8 mouse cellular contexts compared by ENCODE assay signal in genomic region chr13:49172971-49173596, GRCm38 (mm10). TPM values are rescaled to one million over a fixed set of nuclear protein-coding genes. Genes with fewer than 3 reads are reported as not detected.
DNase-seq lines count a peak whose midpoint lies in the region; ATAC-seq and TF ChIP-seq lines count a peak whose summit lies in the region.

No protein-coding gene starts in this region.

- no peaks in the 10 kb centered on the region for H3K27me3 ChIP-seq in C2C12 (ENCODE audit: control insufficient read depth, insufficient read depth, insufficient read length)
- H3K27me3 ChIP-seq in embryonic facial prominence, embryonic 15.5 days: no peaks in the 10 kb centered on the region
- H3K27me3 ChIP-seq in heart, embryonic 10.5 days (ENCODE audit: insufficient read depth, poor library complexity, severe bottlenecking): peaks cover 23% of the 10 kb centered on the region; the same call in 1 of the 2 replicates
- H3K27me3 ChIP-seq in kidney, embryonic 14.5 days (ENCODE audit: control insufficient read depth, insufficient read depth, low read length): no peaks in the 10 kb centered on the region

- no peak overlapping the region for H3K27ac ChIP-seq in bone marrow, adult 2 months (ENCODE audit: control insufficient read depth, insufficient read depth, low read depth, low read length, poor library complexity)
- no peak overlapping the region for H3K27ac ChIP-seq in embryonic facial prominence, embryonic 15.5 days (replicated peaks)
- no peak overlapping the region for H3K27ac ChIP-seq in heart, embryonic 10.5 days
- no peak overlapping the region for H3K27ac ChIP-seq in kidney, embryonic 14.5 days (ENCODE audit: low read depth, low read length)

- H3K4me2 ChIP-seq in embryonic facial prominence, embryonic 15.5 days (replicated peaks): no peak overlapping the region
- H3K4me2 ChIP-seq in kidney, embryonic 14.5 days (replicated peaks; ENCODE audit: low read depth, low read length): no peak overlapping the region

- TF ChIP-seq POLR2A in bone marrow, adult 2 months (IDR thresholded peaks at IDR 0.05; ENCODE audit: borderline replicate concordance, control insufficient read depth, low read depth, low read length): no peak

- DNase-seq in heart, embryonic 10.5 days (ENCODE audit: low spot score): peak; percentile 90
- DNase-seq in liver: peak; percentile 84
- peak; percentile 68 to 79 for DNase-seq in monocyte, adult 2 months (ENCODE audit: low read depth in 1 of 2, low spot score in 2 of 2)
- peak; percentile 60 to 73 for DNase-seq in spleen, postnatal 14 days (ENCODE audit: low spot score in 2 of 2)

- peak; percentile 73 for ATAC-seq in embryonic facial prominence, embryonic 15.5 days (ENCODE audit: insufficient number of reproducible peaks, low FRiP score, low TSS enrichment, low read depth)
- peak; percentile 73 for ATAC-seq in kidney, embryonic 14.5 days (ENCODE audit: low FRiP score, low TSS enrichment)

- TF ChIP-seq CTCF in C2C12 (IDR thresholded peaks at IDR 0.05; ENCODE audit: control insufficient read depth, insufficient read depth, insufficient read length): peak; percentile 87
- TF ChIP-seq CTCF in bone marrow, adult 2 months (IDR thresholded peaks at IDR 0.05; ENCODE audit: control insufficient read depth, insufficient read depth, low read length): peak; percentile 90

- no peaks in the 10 kb centered on the region for H3K79me3 ChIP-seq in C2C12 (ENCODE audit: low read depth)

- no peaks in the 10 kb centered on the region for H3K4me1 ChIP-seq in bone marrow, adult 2 months (ENCODE audit: control insufficient read depth, insufficient read depth, low read length)
- peaks cover 4% of the 10 kb centered on the region; the same call in 1 of the 2 replicates for H3K4me1 ChIP-seq in embryonic facial prominence, embryonic 15.5 days
- peaks cover 10% of the 10 kb centered on the region; the same call in 1 of the 2 replicates for H3K4me1 ChIP-seq in heart, embryonic 10.5 days
- no peaks in the 10 kb centered on the region for H3K4me1 ChIP-seq in kidney, embryonic 14.5 days (ENCODE audit: control insufficient read depth, insufficient read depth, low read length)

- 5% methylated on average over 12 of the region's 12 CpGs for WGBS in bone marrow, adult 2 months
- WGBS in embryonic facial prominence, embryonic 15.5 days: 7% methylated on average over 12 of the region's 12 CpGs
- 5% methylated on average over 12 of the region's 12 CpGs for whole genome bisulfite sequencing in heart, embryonic 10.5 days
- WGBS in kidney, embryonic 14.5 days: 6% methylated on average over 12 of the region's 12 CpGs

- H3K79me2 ChIP-seq in C2C12 (ENCODE audit: control insufficient read depth, insufficient read depth): no peaks in the 10 kb centered on the region

- H3K9ac ChIP-seq in embryonic facial prominence, embryonic 15.5 days: no peak overlapping the region
- no peak overlapping the region for H3K9ac ChIP-seq in kidney, embryonic 14.5 days (ENCODE audit: low read depth, low read length)

- H3ac ChIP-seq in C2C12 (ENCODE audit: control insufficient read depth, insufficient read length, low read depth): no peak overlapping the region

- no peaks in the 10 kb centered on the region for H3K36me3 ChIP-seq in C2C12 (ENCODE audit: control insufficient read depth, insufficient read depth)
- no peaks in the 10 kb centered on the region for H3K36me3 ChIP-seq in embryonic facial prominence, embryonic 15.5 days
- H3K36me3 ChIP-seq in heart, embryonic 10.5 days: no peaks in the 10 kb centered on the region
- H3K36me3 ChIP-seq in kidney, embryonic 14.5 days (ENCODE audit: control insufficient read depth, insufficient read depth, low read length): no peaks in the 10 kb centered on the region

- H3K9me3 ChIP-seq in embryonic facial prominence, embryonic 15.5 days (replicated peaks): no peaks in the 10 kb centered on the region
- H3K9me3 ChIP-seq in heart, embryonic 10.5 days: no peaks in the 10 kb centered on the region
- no peaks in the 10 kb centered on the region for H3K9me3 ChIP-seq in kidney, embryonic 14.5 days (ENCODE audit: control insufficient read depth, low read length)

- H3K4me3 ChIP-seq in C2C12 (ENCODE audit: insufficient read depth, poor library complexity, severe bottlenecking): no peak overlapping the region
- H3K4me3 ChIP-seq in bone marrow, adult 2 months (replicated peaks; ENCODE audit: control insufficient read depth, low read depth, low read length): no peak overlapping the region
- no peak overlapping the region for H3K4me3 ChIP-seq in embryonic facial prominence, embryonic 15.5 days (replicated peaks)
- H3K4me3 ChIP-seq in heart, embryonic 10.5 days: no peak overlapping the region
- H3K4me3 ChIP-seq in kidney, embryonic 14.5 days (ENCODE audit: low read length): no peak overlapping the region

TF ChIP-seq in C2C12, 6 proteins besides CTCF, POLR2A, EP300 and RAD21:
- TF ChIP-seq FOSL1 (IDR thresholded peaks at IDR 0.05; ENCODE audit: insufficient read depth, low read length, poor library complexity, severe bottlenecking) (no peak), CEBPB (IDR thresholded peaks at IDR 0.05; ENCODE audit: low read depth) (no peak), MAX (IDR thresholded peaks at IDR 0.05) (no peak), MYOG (IDR thresholded peaks at IDR 0.05; ENCODE audit: control insufficient read depth, extremely low read depth, insufficient read length) (no peak), USF1 (IDR thresholded peaks at IDR 0.05; ENCODE audit: low read depth) (no peak), MYOD1 (IDR thresholded peaks at IDR 0.05; ENCODE audit: control insufficient read depth, insufficient read length, low read depth) (no peak)

RNA-seq across cellular contexts. Expression of gene Ninj1, which starts 14.2 kb away (rescaled TPM):
- polyA plus RNA-seq in C2C12 (2012; fragmentation: generic; extraction: Trizol): 78.6 TPM
- 21.4 and 36.6 TPM in 2 replicates for polyA plus RNA-seq in bone marrow, adult 2 months (2011; ENCODE audit: insufficient read depth, insufficient read length, low replicate concordance, missing spikeins)
- polyA plus RNA-seq in embryonic facial prominence, embryonic 15.5 days (2015; fragmentation: Nextera tagmentation; extraction: Ambion mirVana): 61.1 and 62.7 TPM in 2 replicates
- polyA plus RNA-seq in heart, embryonic 10.5 days (2016; fragmentation: Nextera tagmentation; extraction: Ambion mirVana): 51.3 and 55.3 TPM in 2 replicates
- polyA plus RNA-seq in kidney, embryonic 14.5 days (2014; fragmentation: Nextera tagmentation; extraction: Ambion mirVana): 43.8 and 54.2 TPM in 2 replicates

RNA-seq across cellular contexts. Expression of gene Wnk2, which starts 25.3 kb away (rescaled TPM):
- not detected for polyA plus RNA-seq in C2C12 (2012; fragmentation: generic; extraction: Trizol)
- not detected in 2 replicates for polyA plus RNA-seq in bone marrow, adult 2 months (2011; ENCODE audit: insufficient read depth, insufficient read length, low replicate concordance, missing spikeins)
- 2.6 and 3.1 TPM in 2 replicates for polyA plus RNA-seq in embryonic facial prominence, embryonic 15.5 days (2015; fragmentation: Nextera tagmentation; extraction: Ambion mirVana)
- 0.89 TPM in 2 replicates for polyA plus RNA-seq in heart, embryonic 10.5 days (2016; fragmentation: Nextera tagmentation; extraction: Ambion mirVana)
- 1.7 and 2.1 TPM in 2 replicates for polyA plus RNA-seq in kidney, embryonic 14.5 days (2014; fragmentation: Nextera tagmentation; extraction: Ambion mirVana)

RNA-seq across cellular contexts. Expression of gene Card19, which starts 42.8 kb away (rescaled TPM):
- polyA plus RNA-seq in C2C12 (2012; fragmentation: generic; extraction: Trizol): 159 TPM
- 27.5 and 41.1 TPM in 2 replicates for polyA plus RNA-seq in bone marrow, adult 2 months (2011; ENCODE audit: insufficient read depth, insufficient read length, low replicate concordance, missing spikeins)
- 69.4 and 82.2 TPM in 2 replicates for polyA plus RNA-seq in embryonic facial prominence, embryonic 15.5 days (2015; fragmentation: Nextera tagmentation; extraction: Ambion mirVana)
- polyA plus RNA-seq in heart, embryonic 10.5 days (2016; fragmentation: Nextera tagmentation; extraction: Ambion mirVana): 52.7 and 64.6 TPM in 2 replicates
- polyA plus RNA-seq in kidney, embryonic 14.5 days (2014; fragmentation: Nextera tagmentation; extraction: Ambion mirVana): 33.3 and 39.9 TPM in 2 replicates
